Mouse (Mus musculus) gastrocnemius, adult 8-10 months (tissue): ENCODE results near the gene Zfp991. TPM values are rescaled to one million over a fixed set of nuclear protein-coding genes. Genes with fewer than 3 reads are reported as not detected.

ENCODE experiments used
- total RNA-seq, 4 experiments: library from RNA; stranded (reverse); gene quantifications; 2 replicates each; pipeline ENCODE4 v1.2.4; 2022

The Zfp991 gene
- total RNA-seq, 4 experiments from 2014 or later = 0.68 to 1.8 (median 0.97) TPM

Other genes with a start within 250 kb of the Zfp991 start
- not detected for gene Gm21411, start 222.4 kb upstream of the Zfp991 start, total RNA-seq
- not detected for gene Zfp989, start 160.1 kb upstream of the Zfp991 start, total RNA-seq
- under 1 TPM in 2 of 4 experiments, not detected in 2; 0.16 TPM for gene Rex2, start 110.2 kb upstream of the Zfp991 start, total RNA-seq
- gene Zfp988, start 173.6 kb downstream of the Zfp991 start, total RNA-seq = under 1 TPM in 1 of 4 experiments, not detected in 3; 0.11 TPM
- not detected for gene Zfp978, start 229.3 kb downstream of the Zfp991 start, total RNA-seq